Mouse (Mus musculus) embryonic fibroblast, embryonic 13.5 days (primary cell): ENCODE results near the gene Ppp1r13l.

Source experiments
- CTCF ChIP-seq: IDR thresholded peaks from 2 replicates; pipeline ENCODE4 v1.5.1; 2011; ENCODE audit warnings: mild to moderate bottlenecking, control low read depth, low read length, moderate library complexity, borderline replicate concordance; ENCODE audit not compliant: insufficient read depth
- POLR2A ChIP-seq: IDR thresholded peaks from 2 replicates; pipeline ENCODE4 v1.6.1; 2011; ENCODE audit warnings: low read depth, mild to moderate bottlenecking, control low read depth, low read length, moderate library complexity

GRCm38 (mm10) chr7:19376019-19376418, 16.5 kb downstream of the Ppp1r13l start:
- TF ChIP-seq CTCF (no peak), POLR2A (no peak)
